Mouse (Mus musculus) heart, postnatal 0 days (tissue): ENCODE results near the gene Atp6v0a4. TPM values are rescaled to one million over a fixed set of nuclear protein-coding genes. Genes with fewer than 3 reads are reported as not detected.

Source experiments
- ATAC-seq: fragments of 200-750 bp; cut with Nextera tagmentation; 2 replicates; pipeline ENCODE4 v1.8.0; 2017; ENCODE audit warnings: low read depth, moderate number of reproducible peaks, moderate library complexity; ENCODE audit not compliant: insufficient read depth
- DNase-seq: peaks from one replicate; pipeline ENCODE4 v3.0.0-alpha.2; 2016; ENCODE audit warnings: low spot score
- H3K27ac ChIP-seq: fragments of 300-500 bp; sonication (generic); 2 replicates; pipeline ENCODE4 v1.5.1; 2014; ENCODE audit warnings: low read depth, mild to moderate bottlenecking
- H3K27me3 ChIP-seq: fragments of 300-500 bp; sonication (generic); 2 replicates; pipeline ENCODE4 v1.6.1; 2014; ENCODE audit warnings: low read length, mixed read lengths; ENCODE audit not compliant: control insufficient read depth, insufficient read depth
- H3K36me3 ChIP-seq: fragments of 300-500 bp; sonication (generic); replicated peaks from 2 replicates; pipeline ENCODE4 v1.6.1; 2014; ENCODE audit warnings: low read length, mixed read lengths; ENCODE audit not compliant: control insufficient read depth, insufficient read depth
- H3K4me1 ChIP-seq: fragments of 300-500 bp; sonication (generic); 2 replicates; pipeline ENCODE4 v1.6.1; 2014; ENCODE audit warnings: antibody characterized with exemption; ENCODE audit not compliant: control insufficient read depth, insufficient read depth
- H3K4me2 ChIP-seq: fragments of 300-500 bp; sonication (generic); 2 replicates; pipeline ENCODE4 v1.6.1; 2014; ENCODE audit warnings: low read depth, mild to moderate bottlenecking, low read length, moderate library complexity
- H3K4me3 ChIP-seq: fragments of 300-500 bp; sonication (generic); 2 replicates; pipeline ENCODE4 v1.5.1; 2014; ENCODE audit warnings: low read depth, low read length
- H3K9ac ChIP-seq: fragments of 300-500 bp; sonication (generic); replicated peaks from 2 replicates; pipeline ENCODE4 v1.6.1; 2014; ENCODE audit warnings: low read depth, low read length, mixed read lengths
- H3K9me3 ChIP-seq: fragments of 300-500 bp; sonication (generic); replicated peaks from 2 replicates; pipeline ENCODE4 v1.6.1; 2016; ENCODE audit warnings: low read length; ENCODE audit not compliant: control insufficient read depth
- CTCF ChIP-seq: IDR thresholded peaks from 2 replicates; pipeline ENCODE4 v1.5.1; 2016; ENCODE audit warnings: antibody characterized with exemption, control low read depth, low read depth
- EP300 ChIP-seq: IDR thresholded peaks from 2 replicates; pipeline ENCODE4 v1.6.1; 2016; ENCODE audit warnings: antibody characterized with exemption, low read depth
- WGBS: fragments of 180-500 bp; shearing (Covaris S2); extraction: QIAGEN DNeasy Blood & Tissue Kit; methylation state at CpG from one replicate; pipeline ENCODE4 v1.1.7; 2014; 5-methylcytosine and 5-hydroxymethylcytosine counted together
- polyA plus RNA-seq: library from polyadenylated mRNA; unstranded; fragments of >200 nt; fragmentation: Nextera tagmentation; extraction: Ambion mirVana; gene quantifications from 2 replicates; pipeline ENCODE4 v1.2.1, GENCODE M21; 2015
- total RNA-seq: library from RNA; depleted of rRNA; stranded (reverse); fragments of >200 nt; gene quantifications from 2 replicates; pipeline ENCODE4 v1.2.3, GENCODE M21; 2014; ENCODE audit warnings: low replicate concordance

The Atp6v0a4 gene
- total and polyA plus RNA-seq, 2 experiments from 2014 or later = 0.04 to 0.12 TPM

GRCm38 (mm10) chr6:38148626-38149025, 24.2 kb upstream of the Atp6v0a4 start:
- Histone ChIP-seq H3K27me3 (no peaks in the 10 kb centered on the region), H3K4me2 (no peak overlapping the region), H3K9me3 (no peaks in the 10 kb centered on the region), H3K36me3 (peaks cover 5% of the 10 kb centered on the region; the same call in 1 of the 2 replicates), H3K27ac (no peak overlapping the region), H3K9ac (no peak overlapping the region), H3K4me1 (peaks cover 6% of the 10 kb centered on the region; the same call in 1 of the 2 replicates), H3K4me3 (no peak overlapping the region)
- no peak for ATAC-seq
- no peak for TF ChIP-seq EP300
- no peak for TF ChIP-seq CTCF
- DNase-seq = no peak
- 88% methylated on average over 10 of the region's 10 CpGs for WGBS

- WGBS = 88% methylated on average over 5 of the region's 5 CpGs
- H3K27ac ChIP-seq = no peak overlapping the region
Observed at GRCm38 (mm10) chr6:38147301-38147700, 22.9 kb upstream of the Atp6v0a4 start.

DNA sequence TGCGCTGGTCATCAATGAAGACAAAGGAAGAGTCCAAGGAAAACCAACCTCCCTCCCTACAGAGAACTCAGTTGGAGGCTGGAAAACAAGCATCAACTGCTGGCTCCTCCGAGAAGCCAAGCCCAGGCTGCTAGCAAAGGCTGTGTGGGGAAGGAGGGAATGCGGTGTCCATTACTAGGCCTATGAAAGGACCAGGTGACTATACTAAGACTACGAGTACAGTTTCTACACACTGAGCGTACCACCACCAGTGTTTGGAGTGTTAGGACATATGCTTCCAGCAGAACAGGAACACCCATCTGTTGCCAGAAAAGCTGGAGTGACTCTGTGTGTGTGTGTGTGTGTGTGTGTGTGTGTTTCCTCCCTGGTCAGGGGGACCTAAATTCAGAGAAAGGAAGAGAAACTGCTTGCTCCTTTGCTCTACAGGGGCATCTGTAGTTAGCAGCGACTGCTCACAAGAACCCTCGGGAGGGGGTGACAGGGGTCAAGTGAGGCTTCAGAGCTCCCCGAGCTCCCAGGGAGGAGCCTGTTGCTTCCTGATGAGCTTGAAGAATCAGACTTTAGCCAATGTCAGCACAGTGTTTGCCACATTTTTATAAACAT, 21.2 kb upstream of the Atp6v0a4 start:
- Histone ChIP-seq H3K36me3 (peaks cover 5% of the 10 kb centered on the region; the same call in 1 of the 2 replicates), H3K27ac (0 out of 2 replicates have a peak overlapping the region, but pooled peaks have one; percentile 15), H3K4me2 (no peak overlapping the region), H3K9me3 (no peaks in the 10 kb centered on the region), H3K4me3 (no peak overlapping the region), H3K9ac (no peak overlapping the region), H3K4me1 (peaks cover 6% of the 10 kb centered on the region; the same call in 1 of the 2 replicates), H3K27me3 (no peaks in the 10 kb centered on the region)
- no peak for TF ChIP-seq CTCF
- TF ChIP-seq EP300 = no peak
- 63% methylated on average over 8 of the region's 8 CpGs for WGBS
- no peak for ATAC-seq
- DNase-seq = peak; percentile 27

More at GRCm38 (mm10) chr6:38147301-38147700, 22.9 kb upstream of the Atp6v0a4 start:
- no peak overlapping the region for H3K9ac ChIP-seq
- H3K4me2 ChIP-seq = no peak overlapping the region
- ATAC-seq (no peak), DNase-seq (no peak)
- H3K4me3 ChIP-seq = no peak overlapping the region
- H3K36me3 ChIP-seq = peaks cover 5% of the 10 kb centered on the region; the same call in 1 of the 2 replicates
- TF ChIP-seq EP300 (no peak), CTCF (no peak)
- H3K9me3 ChIP-seq = no peaks in the 10 kb centered on the region
- H3K4me1 ChIP-seq = peaks cover 6% of the 10 kb centered on the region; the same call in 1 of the 2 replicates
- H3K27me3 ChIP-seq = no peaks in the 10 kb centered on the region

GRCm38 (mm10) chr6:38144161-38144998, 20.0 kb upstream of the Atp6v0a4 start:
- DNase-seq = peak; percentile 36
- 41% methylated on average over 9 of the region's 9 CpGs for WGBS
- Histone ChIP-seq H3K9ac (no peak overlapping the region), H3K27me3 (no peaks in the 10 kb centered on the region), H3K27ac (peak overlapping the region; percentile 5; the same call in 1 of the 2 replicates), H3K9me3 (no peaks in the 10 kb centered on the region), H3K4me2 (no peak overlapping the region), H3K36me3 (peaks cover 5% of the 10 kb centered on the region; the same call in 1 of the 2 replicates), H3K4me3 (no peak overlapping the region), H3K4me1 (peaks cover 6% of the 10 kb centered on the region; the same call in 1 of the 2 replicates)
- TF ChIP-seq EP300 = no peak
- no peak for TF ChIP-seq CTCF
- peak; percentile 33; the same call in 1 of the 2 replicates for ATAC-seq

DNA sequence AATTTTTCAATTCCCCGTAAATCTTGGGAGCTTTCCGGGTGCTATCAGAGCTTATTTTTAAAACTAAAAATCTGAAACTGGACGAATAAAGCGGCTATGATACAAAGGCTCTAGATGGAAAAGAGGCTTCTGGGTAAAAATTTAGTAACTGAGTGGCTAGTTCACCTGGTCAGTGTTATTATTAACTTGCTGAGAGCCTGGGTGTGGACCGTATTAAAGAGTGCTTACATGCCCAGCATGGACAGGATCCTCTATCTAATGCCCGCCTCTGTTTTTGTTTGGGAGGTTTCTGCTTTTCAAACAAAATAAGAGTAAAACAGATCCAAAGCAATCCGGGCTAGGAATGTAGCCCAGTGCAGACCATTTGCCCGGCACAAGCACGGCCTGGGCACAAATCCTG, 16.0 kb upstream of the Atp6v0a4 start:
- Histone ChIP-seq H3K27me3 (no peaks in the 10 kb centered on the region), H3K9ac (no peak overlapping the region), H3K4me2 (no peak overlapping the region), H3K9me3 (no peaks in the 10 kb centered on the region), H3K4me3 (no peak overlapping the region), H3K27ac (no peak overlapping the region), H3K36me3 (no peaks in the 10 kb centered on the region), H3K4me1 (peaks cover 6% of the 10 kb centered on the region; the same call in 1 of the 2 replicates)
- no peak for ATAC-seq
- TF ChIP-seq EP300 (no peak), CTCF (no peak)
- DNase-seq = no peak
- WGBS = 89% methylated on average over 9 of the region's 9 CpGs
